In genomic region chr13:99190466-99190865, GRCm38 (mm10) we compare ENCODE assay signal across 11 mouse cellular contexts. TPM values are rescaled to one million over a fixed set of nuclear protein-coding genes. Genes with fewer than 3 reads are reported as not detected.
DNase-seq lines count a peak whose midpoint lies in the region; ATAC-seq and TF ChIP-seq lines count a peak whose summit lies in the region.
"Had no signal": no experiment of that assay in that cellular context is flagged by ENCODE, and none has a peak within 500 bp of the region (broad histone marks: within the 10 kb centered on the region; RNA-seq: fewer than 3 reads in every experiment).

No protein-coding gene starts in this region.

- 60% methylated on average over 11 of the region's 11 CpGs for WGBS in heart, embryonic 11.5 days (ENCODE audit: insufficient replicate concordance)
- WGBS in midbrain, embryonic 14.5 days: 73% methylated on average over 11 of the region's 11 CpGs

- 0 out of 2 replicates have a peak overlapping the region, but pooled peaks have one; percentile 54 for H3K9ac ChIP-seq in heart, embryonic 11.5 days (ENCODE audit: low read depth, low read length)
- no peak overlapping the region for H3K9ac ChIP-seq in midbrain, embryonic 14.5 days (replicated peaks; ENCODE audit: low read length)

- no peaks in the 10 kb centered on the region for H3K27me3 ChIP-seq in heart, embryonic 11.5 days (ENCODE audit: control insufficient read depth, insufficient read depth, low read length)
- H3K27me3 ChIP-seq in megakaryocyte, embryonic 14.5 days (replicated peaks): peaks cover 33% of the 10 kb centered on the region
- no peaks in the 10 kb centered on the region for H3K27me3 ChIP-seq in midbrain, embryonic 14.5 days (ENCODE audit: control insufficient read depth, insufficient read depth, low read length)

- H3K36me3 ChIP-seq in heart, embryonic 11.5 days (ENCODE audit: control insufficient read depth, insufficient read depth, low read length): no peaks in the 10 kb centered on the region
- no peaks in the 10 kb centered on the region for H3K36me3 ChIP-seq in megakaryocyte, embryonic 14.5 days (replicated peaks; ENCODE audit: low read length)
- H3K36me3 ChIP-seq in midbrain, embryonic 14.5 days (ENCODE audit: control insufficient read depth, insufficient read depth, low read length): no peaks in the 10 kb centered on the region

- H3K27ac ChIP-seq in layer of hippocampus, adult 2 months: peak overlapping the region; percentile 85
- peak overlapping the region; percentile 5; the same call in 1 of the 2 replicates for H3K27ac ChIP-seq in heart, embryonic 11.5 days (ENCODE audit: low read depth, low read length)
- H3K27ac ChIP-seq in midbrain, embryonic 14.5 days (replicated peaks; ENCODE audit: low read depth, low read length): no peak overlapping the region

- DNase-seq in layer of hippocampus, adult 2 months (ENCODE audit: low spot score in 2 of 2): no peak
- DNase-seq in layer of hippocampus, postnatal 25 days (ENCODE audit: extremely low spot score in 1 of 2, low spot score in 1 of 2): no peak
- peak; percentile 64 for DNase-seq in kidney, postnatal 10 days
- DNase-seq in midbrain, embryonic 14.5 days: no peak
- no peak for DNase-seq in adrenal gland, adult 8-10 months
- no peak for DNase-seq in left cerebral cortex, postnatal 14 days (ENCODE audit: low spot score in 2 of 2)
- DNase-seq: cerebellum, postnatal 25 days; layer of hippocampus, postnatal 36 days had no signal

- TF ChIP-seq CTCF in layer of hippocampus, adult 2 months (conservative IDR thresholded peaks at IDR 0.05): no peak

- no peak overlapping the region for H3K4me3 ChIP-seq in layer of hippocampus, adult 2 months
- no peak overlapping the region for H3K4me3 ChIP-seq in heart, embryonic 11.5 days (ENCODE audit: low read depth, low read length)
- peak overlapping the region; percentile 33 for H3K4me3 ChIP-seq in megakaryocyte, embryonic 14.5 days (replicated peaks)
- no peak overlapping the region for H3K4me3 ChIP-seq in midbrain, embryonic 14.5 days (replicated peaks; ENCODE audit: low read depth, low read length)

- no peak for ATAC-seq in heart, embryonic 11.5 days (replicated peaks; ENCODE audit: insufficient number of reproducible peaks, low FRiP score, low TSS enrichment)
- no peak for ATAC-seq in midbrain, embryonic 14.5 days (ENCODE audit: low FRiP score, low TSS enrichment)
- ATAC-seq: CD4-positive, CD25-positive, alpha-beta regulatory T cell, adult 4 months had no signal

- intact Hi-C loops in left cerebral cortex, postnatal 14 days (cut with DNase I): loop anchor here (5.0 kb wide), 1 partner anchor 47 kb away; no protein-coding TSS in a partner anchor

- H3K4me2 ChIP-seq in heart, embryonic 11.5 days: no peak overlapping the region
- H3K4me2 ChIP-seq in midbrain, embryonic 14.5 days (ENCODE audit: low read length): no peak overlapping the region

- H3K4me1 ChIP-seq in heart, embryonic 11.5 days (ENCODE audit: control insufficient read depth, insufficient read depth, low read length): peaks cover 14% of the 10 kb centered on the region; the same call in 1 of the 2 replicates
- H3K4me1 ChIP-seq in megakaryocyte, embryonic 14.5 days: peaks cover 12% of the 10 kb centered on the region
- no peaks in the 10 kb centered on the region for H3K4me1 ChIP-seq in midbrain, embryonic 14.5 days (ENCODE audit: control insufficient read depth, insufficient read depth, low read length)

- H3K9me3 ChIP-seq in heart, embryonic 11.5 days (replicated peaks; ENCODE audit: control insufficient read depth, low read length): no peaks in the 10 kb centered on the region
- no peaks in the 10 kb centered on the region for H3K9me3 ChIP-seq in megakaryocyte, embryonic 14.5 days
- H3K9me3 ChIP-seq in midbrain, embryonic 14.5 days (ENCODE audit: control insufficient read depth, low read length): no peaks in the 10 kb centered on the region

RNA-seq across cellular contexts. Expression of gene Zfp366, which starts 5.8 kb away (rescaled TPM):
- total RNA-seq in layer of hippocampus, adult 2 months (2021): 1 to 10 TPM; 2.5 to 4.9 TPM
- total RNA-seq in layer of hippocampus, postnatal 25 days (2021): 1 to 10 TPM; 2.8 to 3.9 TPM
- polyA plus RNA-seq in heart, embryonic 11.5 days (2014; fragmentation: Nextera tagmentation; extraction: Ambion mirVana): 0.11 and 0.25 TPM in 2 replicates
- not detected in 2 replicates for polyA plus RNA-seq in megakaryocyte, embryonic 14.5 days (2012; ENCODE audit: insufficient read depth, low replicate concordance)
- polyA plus RNA-seq in midbrain, embryonic 14.5 days (2014; fragmentation: Nextera tagmentation; extraction: Ambion mirVana): 0.43 and 0.79 TPM in 2 replicates
- total RNA-seq in adrenal gland, adult 8-10 months (2022): 1 to 10 TPM; 3.6 to 6.7 (median 5.0) TPM
- 1 to 10 TPM; 5.1 to 8.1 TPM for total RNA-seq in left cerebral cortex, postnatal 14 days (2021)
